Mouse (Mus musculus) embryo, embryonic 10 days (tissue): ENCODE data around the gene Cacna1a.

Experiments
- DNase-seq: peaks from one replicate; pipeline ENCODE4 v3.0.0-alpha.2; 2015; ENCODE audit warnings: low spot score

Gene Cacna1a

DNA sequence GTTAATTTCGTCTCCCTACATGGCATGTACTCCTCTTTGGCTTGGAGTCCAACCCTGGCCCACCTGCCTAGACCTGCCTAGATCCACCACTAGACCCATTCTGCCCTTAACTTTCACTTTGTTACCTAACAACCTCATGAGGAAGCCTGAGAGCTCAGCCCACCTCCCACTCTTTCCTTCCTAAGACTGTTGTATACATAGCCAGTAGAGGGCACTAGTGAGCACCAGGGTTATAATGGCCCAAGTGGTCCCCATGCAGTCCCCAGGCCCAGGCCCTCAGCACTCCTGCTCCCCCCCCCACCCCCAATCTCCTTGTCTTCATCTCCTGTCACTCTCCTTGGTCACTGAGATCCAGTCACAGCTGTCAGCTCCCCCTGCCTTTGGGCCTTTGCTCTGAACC is 86.2 kb downstream of the Cacna1a start:
- DNase-seq: no peak

DNA sequence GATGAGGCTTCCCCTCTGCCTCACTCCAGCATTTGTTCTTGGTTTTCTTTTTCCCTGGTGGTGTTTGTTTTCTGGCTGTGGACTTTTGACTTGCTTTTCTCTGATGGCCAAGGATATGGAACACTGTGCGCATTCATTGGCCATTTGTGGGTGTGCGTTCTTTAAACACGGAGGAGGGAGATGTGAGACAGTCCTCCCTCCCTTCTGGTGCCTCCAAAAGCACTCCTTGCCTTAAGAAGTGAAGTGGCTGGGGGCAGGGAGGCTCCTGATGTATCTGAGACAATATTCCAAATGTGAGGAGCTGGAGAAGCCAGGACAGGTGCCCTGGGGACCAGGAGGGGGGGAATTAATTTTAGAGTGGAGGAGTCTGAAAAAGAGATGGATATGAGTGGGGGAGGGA is 89.1 kb downstream of the Cacna1a start:
- DNase-seq: no peak

GRCm38 (mm10) chr8:84483004-84483403 is 94.8 kb downstream of the Cacna1a start:
- DNase-seq: no peak

- no peak for DNase-seq
These were observed 97.1 kb downstream of the Cacna1a start for GRCm38 (mm10) chr8:84485366-84485765.

GRCm38 (mm10) chr8:84485864-84486263 is 97.6 kb downstream of the Cacna1a start:
- DNase-seq: no peak

- no peak for DNase-seq
These were observed 101.0 kb downstream of the Cacna1a start for GRCm38 (mm10) chr8:84489223-84489622.

DNA sequence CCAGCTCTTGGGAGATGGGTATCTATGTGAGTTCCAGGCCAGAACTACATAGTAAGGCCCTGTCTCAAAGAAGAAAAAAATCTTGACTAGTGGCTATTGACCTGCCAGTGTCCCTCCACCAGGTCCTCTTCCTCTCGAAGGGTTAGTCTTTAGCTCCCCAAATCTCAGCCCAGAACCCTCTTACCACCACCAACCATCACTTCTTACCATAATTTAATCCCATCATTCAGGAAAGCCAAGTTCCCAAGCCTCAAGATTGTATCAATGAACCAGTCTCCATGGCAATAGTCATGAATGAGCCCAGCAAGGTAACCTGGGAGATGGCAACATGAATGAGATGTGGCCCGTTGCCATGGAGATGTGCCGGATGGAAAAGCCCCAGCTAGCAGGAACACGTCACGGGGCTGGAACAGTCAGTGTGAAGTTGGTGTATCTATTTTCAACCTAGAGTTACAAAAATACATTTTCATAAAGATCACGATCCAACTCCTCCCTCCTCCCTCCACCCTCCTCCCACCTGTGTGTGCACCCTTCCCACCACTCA is 106.4 kb downstream of the Cacna1a start:
- peak; percentile 51 for DNase-seq

DNA sequence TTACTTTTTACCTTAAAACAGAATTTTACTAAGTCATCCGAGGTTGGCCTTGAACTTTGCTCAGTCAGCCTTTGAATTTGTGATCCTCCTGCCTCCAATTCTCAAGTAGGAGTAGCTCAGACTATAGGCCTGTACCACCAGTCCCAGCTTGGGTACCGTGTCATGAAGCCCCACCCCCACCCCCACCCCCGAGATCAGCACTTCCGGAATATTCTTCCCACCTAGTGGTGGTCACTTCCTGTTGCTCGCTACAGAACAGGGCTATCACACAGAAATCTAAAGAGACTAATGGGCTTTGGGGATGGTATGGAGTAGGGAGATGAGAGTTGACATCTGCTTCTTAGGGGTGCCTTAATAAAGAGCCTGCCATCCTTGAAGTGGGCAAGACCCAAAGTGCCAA is 112.9 kb downstream of the Cacna1a start:
- DNase-seq: no peak

DNA sequence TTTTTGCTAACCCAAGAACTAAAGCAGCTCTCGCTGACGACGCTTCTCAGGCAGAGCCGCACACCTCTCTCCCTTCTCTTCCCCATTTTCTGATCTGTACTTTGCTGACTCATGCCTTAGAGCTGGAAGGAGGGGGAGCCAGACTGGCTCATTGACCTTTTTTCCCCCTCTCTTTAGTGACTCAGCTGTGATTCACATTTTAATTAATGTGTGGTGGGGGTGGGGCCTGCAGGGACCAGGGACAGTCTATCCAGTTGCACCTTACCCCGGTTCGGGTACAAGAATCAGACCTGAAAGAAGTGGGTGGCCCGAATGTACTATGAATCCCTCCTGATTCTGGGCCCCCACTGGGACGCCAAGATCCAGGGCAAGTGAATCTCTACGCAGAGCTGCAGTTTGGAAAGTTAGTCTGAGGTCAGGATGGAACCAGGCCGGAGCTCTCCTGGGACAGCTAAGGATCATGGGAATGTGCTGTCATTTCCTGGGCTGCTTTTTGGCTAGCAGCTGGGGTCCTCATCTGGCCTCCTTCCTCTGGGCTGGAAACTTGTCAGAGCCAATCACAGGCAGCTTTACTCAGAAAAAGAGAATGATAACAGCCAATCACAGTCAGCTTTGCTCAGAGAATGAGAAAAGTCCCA is 113.5 kb downstream of the Cacna1a start:
- peak; percentile 14 for DNase-seq

DNA sequence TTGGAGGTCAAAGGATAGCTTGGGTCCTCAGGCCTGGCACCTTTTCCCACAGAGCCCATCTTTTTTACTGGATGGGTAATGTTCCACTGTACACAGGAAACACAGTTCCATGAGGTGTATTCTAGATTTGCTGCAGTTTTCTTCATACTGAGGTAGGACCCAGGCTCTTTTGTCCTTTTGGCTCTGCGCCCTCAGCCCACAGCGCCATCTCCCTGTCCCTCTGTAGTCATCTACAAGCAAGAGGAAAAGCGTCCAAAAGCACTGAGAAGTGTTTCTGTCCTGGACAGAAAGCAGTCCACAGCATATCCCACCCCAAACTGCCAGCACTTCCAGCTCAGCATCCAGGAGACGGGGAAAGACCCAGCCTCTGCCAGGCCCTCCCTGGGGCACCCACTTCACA is 114.4 kb downstream of the Cacna1a start:
- no peak for DNase-seq

GRCm38 (mm10) chr8:84507220-84507619 is 119.0 kb downstream of the Cacna1a start:
- no peak for DNase-seq

DNA sequence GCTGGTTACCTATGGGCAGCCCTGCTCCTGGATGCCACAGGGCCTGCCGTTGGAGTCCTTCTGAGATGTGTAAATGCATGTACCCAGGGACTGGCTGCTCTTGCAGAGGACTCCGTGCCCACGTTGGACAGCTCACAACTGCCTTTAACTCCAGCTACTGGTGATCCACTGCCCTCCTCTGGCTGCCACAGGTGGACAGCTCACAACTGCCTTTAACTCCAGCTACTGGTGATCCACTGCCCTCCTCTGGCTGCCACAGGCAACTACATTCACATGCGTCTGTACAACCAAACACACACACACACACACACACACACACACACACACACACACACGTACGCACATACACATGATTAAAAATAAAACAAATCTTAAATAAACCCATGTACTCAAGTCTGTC is 121.5 kb downstream of the Cacna1a start:
- DNase-seq: peak; percentile 8

DNA sequence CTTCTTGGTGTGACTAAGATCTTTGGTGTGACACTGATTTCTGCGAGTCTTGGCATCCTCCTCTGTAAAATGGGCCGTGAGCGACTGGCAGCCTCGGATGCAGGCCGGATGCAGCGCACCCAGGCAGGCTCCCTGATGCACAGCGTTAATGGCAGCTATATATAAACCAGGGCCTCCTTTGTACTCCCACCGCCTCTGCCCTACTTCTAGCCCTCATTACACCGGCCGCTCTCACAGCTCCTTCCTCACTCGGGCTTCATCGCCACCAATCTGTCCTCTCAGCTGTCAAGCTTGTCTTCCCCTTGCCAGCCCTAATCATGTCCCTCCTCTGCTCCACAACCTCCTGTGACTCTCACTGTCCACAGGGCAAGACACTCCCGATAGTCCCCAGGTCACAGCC is 123.4 kb downstream of the Cacna1a start:
- no peak for DNase-seq

DNA sequence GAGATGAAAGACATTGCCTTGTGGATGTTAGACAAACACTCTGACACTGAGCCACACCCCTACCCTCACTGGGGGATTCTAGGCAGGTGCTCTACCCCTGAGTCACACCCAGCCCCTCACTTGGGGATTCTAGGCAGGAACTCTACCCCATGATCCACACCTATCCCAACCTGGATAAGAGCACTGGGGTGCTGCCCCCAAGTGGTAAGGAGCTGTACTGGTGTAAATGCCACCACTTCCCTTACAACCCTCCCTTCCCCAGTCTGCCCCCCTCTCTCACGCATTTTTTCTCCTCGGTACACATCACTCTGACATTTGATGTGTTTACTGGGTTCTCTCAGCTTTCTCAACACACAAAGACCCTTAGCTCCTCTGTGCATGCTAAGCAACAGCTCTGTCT is 125.5 kb downstream of the Cacna1a start:
- peak; percentile 28 for DNase-seq

DNA sequence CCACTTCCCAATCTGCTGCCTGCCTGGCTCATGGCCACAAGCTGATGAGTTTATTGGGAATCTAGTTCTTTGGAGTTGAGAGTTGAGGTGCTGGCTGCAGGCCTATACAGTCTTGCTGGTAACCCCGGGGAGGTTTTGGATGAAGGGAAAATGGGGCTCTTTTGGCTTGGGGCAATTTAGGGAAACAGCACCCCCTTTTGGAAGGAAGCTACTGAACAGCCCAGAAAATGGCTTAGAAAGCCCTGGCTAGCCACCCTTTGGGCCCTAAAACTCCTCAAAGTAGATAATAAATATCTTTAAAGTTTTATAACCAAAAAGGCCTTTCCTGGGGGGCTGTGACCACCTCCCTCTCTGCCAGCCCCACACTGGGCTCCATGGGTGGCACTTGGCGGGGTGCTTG is 129.9 kb downstream of the Cacna1a start:
- no peak for DNase-seq

- no peak for DNase-seq
These were observed 130.5 kb downstream of the Cacna1a start for GRCm38 (mm10) chr8:84518720-84519119.

DNA sequence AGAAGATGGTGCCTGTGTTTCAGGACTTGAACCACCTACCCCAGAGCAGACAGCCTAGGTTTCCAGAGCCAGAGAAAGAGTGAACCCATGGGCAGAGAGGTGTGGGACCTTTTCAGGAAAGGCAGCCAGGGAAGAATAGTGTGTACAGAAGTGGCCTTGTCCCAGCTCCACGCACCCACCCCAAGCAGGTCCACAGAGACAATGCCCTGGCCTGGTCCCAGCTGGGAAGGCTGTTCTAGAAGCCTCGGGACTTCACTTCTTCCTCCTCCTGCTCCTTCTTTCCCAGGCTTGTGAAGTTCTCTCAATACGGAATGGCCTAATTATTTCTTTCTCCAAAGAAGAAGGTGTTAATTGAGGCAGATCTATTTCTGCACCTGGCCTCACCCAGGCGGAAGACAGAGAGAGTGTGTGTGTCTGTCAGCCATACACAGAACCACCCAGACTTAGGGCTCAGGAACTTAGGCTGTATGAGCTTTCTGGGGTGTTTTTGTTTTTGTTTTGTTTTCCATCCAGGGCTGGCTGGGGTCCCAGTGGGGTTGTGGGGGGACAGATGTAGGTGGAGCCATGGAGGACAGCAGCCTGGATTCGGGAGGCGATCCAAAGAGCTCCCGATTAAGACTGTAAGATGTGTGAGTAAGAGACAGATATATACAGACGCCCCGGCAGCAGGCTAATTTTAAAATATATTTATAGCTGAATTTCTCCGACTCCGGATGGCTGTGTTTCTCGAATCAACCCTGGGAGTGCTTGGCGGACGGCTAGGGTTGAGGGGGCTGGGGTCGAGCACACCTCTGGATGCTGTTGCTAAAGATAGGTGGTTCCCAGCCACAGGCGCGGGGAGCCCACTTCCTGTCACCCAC is 131.8 kb downstream of the Cacna1a start:
- no peak for DNase-seq

DNA sequence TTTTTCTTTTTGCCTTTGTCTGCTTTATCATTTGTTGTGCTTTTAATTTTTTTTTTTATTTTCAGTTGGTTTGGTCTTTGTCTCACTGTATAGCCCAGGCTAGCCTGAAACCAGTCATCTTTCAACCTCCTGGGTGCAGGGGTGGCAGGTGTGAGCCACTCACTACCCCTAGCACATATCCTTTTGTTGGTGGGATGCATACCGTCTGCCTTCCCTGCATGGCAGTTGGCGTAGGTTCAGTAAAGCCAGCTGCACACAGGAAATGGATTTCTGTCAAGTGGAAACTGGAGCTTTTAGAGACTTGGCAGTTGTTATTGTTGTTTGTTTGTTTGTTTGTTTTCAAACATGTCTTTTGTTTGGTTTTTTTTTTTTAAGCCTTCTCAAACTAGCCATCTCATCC is 132.8 kb downstream of the Cacna1a start:
- DNase-seq: no peak

DNA sequence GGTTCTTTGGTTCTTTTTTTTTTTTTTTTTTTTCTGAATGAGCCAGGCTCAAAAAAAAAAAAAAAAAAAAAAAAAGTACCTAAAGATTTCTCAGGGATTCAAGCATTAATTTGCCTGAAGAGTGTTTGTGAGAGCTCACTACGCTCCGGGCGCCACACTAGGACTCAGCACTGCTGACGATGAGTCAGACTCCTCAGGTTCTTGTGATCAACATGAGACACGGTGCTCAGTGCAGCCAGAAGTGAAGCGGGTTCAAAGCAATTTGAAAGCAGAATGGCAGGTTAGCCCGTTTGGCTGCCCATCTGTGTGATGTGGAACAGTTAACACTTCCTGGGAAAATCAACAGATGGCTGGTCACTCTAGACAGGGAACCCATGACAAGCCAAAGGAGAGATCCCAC is 139.8 kb downstream of the Cacna1a start:
- DNase-seq: no peak

GRCm38 (mm10) chr8:84529548-84529947 is 141.3 kb downstream of the Cacna1a start:
- no peak for DNase-seq

- no peak for DNase-seq
These were observed 144.5 kb downstream of the Cacna1a start for GRCm38 (mm10) chr8:84532725-84533124.

DNA sequence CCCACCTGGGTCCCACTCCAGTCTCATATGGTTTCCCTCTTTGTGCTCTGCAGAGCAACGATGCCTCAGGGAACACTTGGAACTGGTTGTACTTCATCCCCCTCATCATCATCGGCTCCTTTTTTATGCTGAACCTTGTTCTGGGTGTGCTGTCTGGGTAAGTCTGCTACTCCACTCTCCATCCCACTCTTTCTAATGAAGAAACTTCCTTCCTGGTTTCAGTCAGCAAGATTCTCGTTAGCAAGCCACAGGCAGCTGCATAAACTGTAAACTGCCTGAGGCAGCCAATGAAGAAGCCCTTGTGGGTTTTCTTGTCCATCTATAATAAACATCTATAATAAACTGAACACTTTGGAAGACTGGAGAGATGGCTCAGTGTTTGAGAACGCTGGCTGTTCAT is 145.1 kb downstream of the Cacna1a start:
- DNase-seq: no peak

DNA sequence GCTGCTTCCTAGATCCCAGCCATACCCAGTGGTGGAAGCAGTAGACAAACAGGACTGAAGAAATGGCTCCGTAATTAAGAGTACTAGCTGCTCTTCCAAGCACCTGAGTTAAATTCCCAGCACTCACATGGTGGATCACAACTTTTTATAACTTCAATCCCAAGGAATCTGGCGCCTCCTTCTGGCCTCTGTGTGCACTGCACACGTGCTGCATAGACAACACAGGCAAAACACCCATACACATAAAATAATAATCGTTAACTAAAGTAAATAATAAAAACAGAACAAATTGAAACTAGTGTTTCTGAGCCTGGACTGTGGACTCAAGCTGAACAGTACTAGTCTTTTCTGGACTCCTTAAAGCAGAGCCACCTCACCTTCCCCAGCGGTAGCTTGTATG is 148.7 kb downstream of the Cacna1a start:
- DNase-seq: no peak
